Mouse (Mus musculus) bone marrow macrophage, adult 2 months (primary cell): Measurements from ENCODE around the gene Snx21.

Source experiments
- CTCF ChIP-seq: IDR thresholded peaks from 2 replicates; pipeline ENCODE4 v1.5.1; 2012; ENCODE audit warnings: low read depth, mild to moderate bottlenecking, low read length, moderate library complexity
- POLR2A ChIP-seq: IDR thresholded peaks from 2 replicates; pipeline ENCODE4 v1.6.1; 2012; ENCODE audit warnings: mild to moderate bottlenecking, low read depth, low read length, borderline replicate concordance

GRCm38 (mm10) chr2:164833314-164833959 is 47.8 kb downstream of the Snx21 start, which contains the start of gene Neurl2:
- TF ChIP-seq POLR2A (peak; percentile 93), CTCF (no peak)
